Mouse (Mus musculus): ENCODE measurements around the gene Wasf1. TPM values are rescaled to one million over a fixed set of nuclear protein-coding genes. Genes with fewer than 3 reads are reported as not detected.

Gene Wasf1
- 8.0 and 9.8 TPM in 2 replicates for polyA plus RNA-seq (2015; fragmentation: Nextera tagmentation; extraction: Ambion mirVana)

DNA sequence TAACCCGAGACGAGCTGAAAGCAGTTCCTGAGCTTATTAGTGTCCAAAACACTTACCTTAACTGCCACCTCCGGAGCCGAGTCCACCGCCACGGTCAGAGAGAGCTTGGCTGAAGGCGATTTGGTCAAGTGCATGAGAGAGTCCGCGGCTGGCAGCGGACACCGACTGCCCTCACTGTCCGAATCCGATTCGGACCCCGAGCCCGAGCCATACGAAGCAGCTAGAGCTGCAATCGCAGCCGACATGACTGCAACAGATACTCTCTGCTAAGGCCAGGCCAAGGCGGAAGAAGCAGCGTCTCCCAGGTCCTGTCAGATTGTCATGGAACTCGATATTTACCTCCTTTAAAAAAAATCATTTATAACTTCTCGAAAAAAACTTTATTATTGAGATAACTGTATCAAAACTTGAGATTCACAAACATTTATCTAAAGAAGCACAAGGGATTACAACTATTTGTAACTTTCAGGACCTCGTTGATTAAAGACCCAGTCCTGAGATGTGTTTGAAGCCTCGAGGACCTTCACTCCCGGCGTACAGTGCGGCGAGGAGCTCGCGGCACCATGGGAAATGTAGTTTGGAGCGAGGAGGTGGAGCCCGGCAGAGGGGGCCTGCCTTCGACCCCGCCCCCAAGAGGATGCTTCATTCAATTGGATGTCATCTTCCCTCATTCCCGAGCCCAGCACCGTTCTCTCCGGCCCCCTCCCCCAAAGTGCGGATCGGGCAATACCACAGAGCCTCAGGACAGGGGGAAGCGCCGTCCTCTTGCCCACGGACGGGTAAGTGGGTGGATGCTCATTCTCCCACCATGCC, at the start of gene Wasf1, which contains the start of gene Cdc40:
TSS of gene Wasf1 (plus strand) at position 645 of the 813 bp plus-strand sequence.
TSS of gene Cdc40 (minus strand) at position 481 of the 813 bp plus-strand sequence.
- H3K36me3 ChIP-seq (ENCODE audit: control insufficient read depth, insufficient read depth, low read length) = 0 out of 2 replicates have a peak, but pooled peaks cover 2% of the 10 kb centered on the region
- peak within 1 kb of the TSS; percentile 98 for H3K4me2 ChIP-seq (ENCODE audit: low read depth, low read length)
- WGBS = under 1% methylated on average over 44 of the region's 44 CpGs
- peak within 1 kb of the TSS; percentile 85 for H3K27ac ChIP-seq (ENCODE audit: low read length)
- H3K27me3 ChIP-seq (ENCODE audit: control insufficient read depth, insufficient read depth, low read depth, low read length) = no peaks in the 10 kb centered on the region
- H3K9me3 ChIP-seq (ENCODE audit: control insufficient read depth, low read length) = no peaks in the 10 kb centered on the region
- peak within 1 kb of the TSS; percentile 92 for H3K9ac ChIP-seq (ENCODE audit: low read length)
- peak; percentile 98 for ATAC-seq (ENCODE audit: low read depth)
- peaks cover 7% of the 10 kb centered on the region for H3K4me1 ChIP-seq (replicated peaks; ENCODE audit: control insufficient read depth, insufficient read depth, low read length)
- peak within 1 kb of the TSS; percentile 90 for H3K4me3 ChIP-seq (ENCODE audit: low read length)

- WGBS = 86% methylated on average over 5 of the region's 5 CpGs
- Histone ChIP-seq H3K4me2 (ENCODE audit: low read depth, low read length) (no peak overlapping the region), H3K27ac (ENCODE audit: low read length) (no peak overlapping the region), H3K9me3 (ENCODE audit: control insufficient read depth, low read length) (no peaks in the 10 kb centered on the region), H3K4me1 (replicated peaks; ENCODE audit: control insufficient read depth, insufficient read depth, low read length) (no peaks in the 10 kb centered on the region), H3K4me3 (ENCODE audit: low read length) (no peak overlapping the region), H3K9ac (ENCODE audit: low read length) (no peak overlapping the region), H3K36me3 (ENCODE audit: control insufficient read depth, insufficient read depth, low read length) (peaks cover 15% of the 10 kb centered on the region), H3K27me3 (ENCODE audit: control insufficient read depth, insufficient read depth, low read depth, low read length) (no peaks in the 10 kb centered on the region)
- ATAC-seq (ENCODE audit: low read depth) = no peak
Observed at GRCm38 (mm10) chr10:40840086-40840485, 43.2 kb upstream of the Wasf1 start.

GRCm38 (mm10) chr10:40843841-40844240, 39.4 kb upstream of the Wasf1 start:
- Histone ChIP-seq H3K4me2 (ENCODE audit: low read depth, low read length) (no peak overlapping the region), H3K9me3 (ENCODE audit: control insufficient read depth, low read length) (no peaks in the 10 kb centered on the region), H3K27ac (ENCODE audit: low read length) (no peak overlapping the region), H3K27me3 (ENCODE audit: control insufficient read depth, insufficient read depth, low read depth, low read length) (no peaks in the 10 kb centered on the region), H3K36me3 (ENCODE audit: control insufficient read depth, insufficient read depth, low read length) (peaks cover 18% of the 10 kb centered on the region), H3K4me1 (replicated peaks; ENCODE audit: control insufficient read depth, insufficient read depth, low read length) (no peaks in the 10 kb centered on the region), H3K9ac (ENCODE audit: low read length) (no peak overlapping the region), H3K4me3 (ENCODE audit: low read length) (no peak overlapping the region)
- no peak for ATAC-seq (ENCODE audit: low read depth)
- 88% methylated on average over 5 of the region's 5 CpGs for WGBS

DNA sequence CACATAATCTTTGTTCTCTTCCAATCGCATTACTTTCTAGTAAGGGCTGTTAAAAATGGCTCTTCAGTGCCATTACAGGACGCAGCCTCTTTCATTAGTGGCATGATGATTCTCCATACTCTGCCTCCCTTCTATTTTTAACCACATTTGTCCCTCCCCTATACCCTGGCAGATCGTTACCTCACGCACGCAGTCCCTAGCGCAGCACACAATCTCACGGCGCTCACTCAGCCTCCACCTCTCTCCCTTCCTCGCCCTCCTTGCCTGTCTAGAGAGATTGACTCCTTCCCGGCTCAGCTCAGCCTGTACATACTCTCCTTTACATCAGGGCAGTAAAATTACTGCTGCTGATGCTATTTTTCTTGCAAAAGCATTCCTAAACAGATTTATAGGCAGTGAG, 38.7 kb upstream of the Wasf1 start:
- Histone ChIP-seq H3K27ac (ENCODE audit: low read length) (no peak overlapping the region), H3K4me2 (ENCODE audit: low read depth, low read length) (no peak overlapping the region), H3K9me3 (ENCODE audit: control insufficient read depth, low read length) (no peaks in the 10 kb centered on the region), H3K9ac (ENCODE audit: low read length) (no peak overlapping the region), H3K4me1 (replicated peaks; ENCODE audit: control insufficient read depth, insufficient read depth, low read length) (no peaks in the 10 kb centered on the region), H3K36me3 (ENCODE audit: control insufficient read depth, insufficient read depth, low read length) (peaks cover 18% of the 10 kb centered on the region), H3K4me3 (ENCODE audit: low read length) (no peak overlapping the region), H3K27me3 (ENCODE audit: control insufficient read depth, insufficient read depth, low read depth, low read length) (no peaks in the 10 kb centered on the region)
- no peak for ATAC-seq (ENCODE audit: low read depth)
- WGBS = 69% methylated on average over 10 of the region's 10 CpGs

DNA sequence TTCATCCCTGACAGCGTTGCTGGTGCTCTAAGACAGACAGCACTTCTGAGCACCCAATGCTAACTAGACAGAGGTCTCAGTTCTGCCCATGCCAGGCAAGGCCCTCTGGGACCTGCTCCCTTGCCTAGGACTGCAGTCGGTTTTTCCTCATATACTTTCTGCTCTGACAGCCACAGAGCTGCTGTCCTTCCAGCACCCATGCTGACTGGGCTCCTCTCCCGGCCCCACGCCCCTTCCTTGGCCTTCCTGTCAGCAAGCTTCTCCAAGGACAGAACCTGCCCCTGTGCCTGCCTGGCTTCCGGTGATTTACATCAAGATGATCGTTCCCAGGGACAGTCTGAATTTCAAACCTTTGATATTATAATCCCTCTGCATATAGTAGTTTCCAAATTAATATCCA, 37.6 kb upstream of the Wasf1 start:
- H3K27me3 ChIP-seq (ENCODE audit: control insufficient read depth, insufficient read depth, low read depth, low read length) = no peaks in the 10 kb centered on the region
- no peaks in the 10 kb centered on the region for H3K9me3 ChIP-seq (ENCODE audit: control insufficient read depth, low read length)
- peaks cover 17% of the 10 kb centered on the region for H3K36me3 ChIP-seq (ENCODE audit: control insufficient read depth, insufficient read depth, low read length)
- H3K27ac ChIP-seq (ENCODE audit: low read length) = no peak overlapping the region
- WGBS = 71% methylated on average over 6 of the region's 6 CpGs
- no peak for ATAC-seq (ENCODE audit: low read depth)
- H3K4me3 ChIP-seq (ENCODE audit: low read length) = no peak overlapping the region
- no peak overlapping the region for H3K4me2 ChIP-seq (ENCODE audit: low read depth, low read length)
- no peaks in the 10 kb centered on the region for H3K4me1 ChIP-seq (replicated peaks; ENCODE audit: control insufficient read depth, insufficient read depth, low read length)
- H3K9ac ChIP-seq (ENCODE audit: low read length) = no peak overlapping the region

GRCm38 (mm10) chr10:40847176-40847874, 36.0 kb upstream of the Wasf1 start:
- Histone ChIP-seq H3K4me3 (ENCODE audit: low read length) (no peak overlapping the region), H3K9ac (ENCODE audit: low read length) (no peak overlapping the region), H3K4me2 (ENCODE audit: low read depth, low read length) (no peak overlapping the region), H3K36me3 (ENCODE audit: control insufficient read depth, insufficient read depth, low read length) (peaks cover 10% of the 10 kb centered on the region; the same call in 1 of the 2 replicates), H3K27me3 (ENCODE audit: control insufficient read depth, insufficient read depth, low read depth, low read length) (no peaks in the 10 kb centered on the region), H3K4me1 (replicated peaks; ENCODE audit: control insufficient read depth, insufficient read depth, low read length) (no peaks in the 10 kb centered on the region), H3K9me3 (ENCODE audit: control insufficient read depth, low read length) (no peaks in the 10 kb centered on the region), H3K27ac (ENCODE audit: low read length) (no peak overlapping the region)
- WGBS = 90% methylated on average over 10 of the region's 10 CpGs
- ATAC-seq (ENCODE audit: low read depth) = no peak

DNA sequence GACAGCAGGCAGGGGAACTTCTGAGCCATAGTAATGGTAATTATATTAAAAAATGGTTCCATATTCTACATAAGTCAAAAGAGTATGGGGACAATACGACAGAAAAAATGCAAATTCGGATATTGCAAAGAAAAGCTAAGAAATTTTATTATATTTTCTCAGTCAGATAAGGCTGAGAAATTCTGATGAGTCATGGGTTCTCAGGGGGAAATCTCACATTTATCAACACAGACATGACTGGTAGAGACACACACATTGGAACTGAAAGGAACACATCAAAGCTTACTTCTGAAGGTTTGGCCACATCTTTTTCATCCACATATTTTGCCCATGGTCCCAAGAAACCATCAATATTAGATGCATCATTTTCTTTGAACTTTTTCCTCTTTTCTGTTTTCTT, 32.6 kb upstream of the Wasf1 start:
- H3K27ac ChIP-seq (ENCODE audit: low read length) = no peak overlapping the region
- no peaks in the 10 kb centered on the region for H3K9me3 ChIP-seq (ENCODE audit: control insufficient read depth, low read length)
- 0 out of 2 replicates have a peak, but pooled peaks cover 5% of the 10 kb centered on the region for H3K36me3 ChIP-seq (ENCODE audit: control insufficient read depth, insufficient read depth, low read length)
- H3K27me3 ChIP-seq (ENCODE audit: control insufficient read depth, insufficient read depth, low read depth, low read length) = no peaks in the 10 kb centered on the region
- ATAC-seq (ENCODE audit: low read depth) = no peak
- no peak overlapping the region for H3K9ac ChIP-seq (ENCODE audit: low read length)
- no peaks in the 10 kb centered on the region for H3K4me1 ChIP-seq (replicated peaks; ENCODE audit: control insufficient read depth, insufficient read depth, low read length)
- H3K4me2 ChIP-seq (ENCODE audit: low read depth, low read length) = no peak overlapping the region
- H3K4me3 ChIP-seq (ENCODE audit: low read length) = no peak overlapping the region
- 89% methylated on average over 2 of the region's 2 CpGs for WGBS

DNA sequence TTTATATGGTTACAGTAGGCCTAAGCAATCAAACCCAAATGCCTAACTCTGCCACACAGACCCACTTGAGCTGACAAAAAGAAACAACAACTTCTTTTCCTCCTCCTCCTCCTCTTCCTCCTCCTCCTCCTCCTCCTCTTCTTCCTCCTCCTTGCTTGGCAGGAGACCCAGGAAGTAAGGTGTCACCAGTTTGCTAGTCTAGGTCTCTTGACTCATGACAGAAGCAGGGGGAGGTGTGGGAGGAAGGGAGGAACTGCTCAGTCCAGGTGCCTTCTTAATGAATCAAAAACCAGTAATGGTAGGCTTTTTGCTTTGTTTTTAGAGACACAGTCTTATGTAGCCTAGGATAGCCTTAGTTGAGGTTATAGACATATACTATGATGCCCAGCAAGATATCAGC, 32.1 kb upstream of the Wasf1 start:
- Histone ChIP-seq H3K27ac (ENCODE audit: low read length) (no peak overlapping the region), H3K4me2 (ENCODE audit: low read depth, low read length) (no peak overlapping the region), H3K36me3 (ENCODE audit: control insufficient read depth, insufficient read depth, low read length) (0 out of 2 replicates have a peak, but pooled peaks cover 5% of the 10 kb centered on the region), H3K9ac (ENCODE audit: low read length) (no peak overlapping the region), H3K9me3 (ENCODE audit: control insufficient read depth, low read length) (no peaks in the 10 kb centered on the region), H3K4me1 (replicated peaks; ENCODE audit: control insufficient read depth, insufficient read depth, low read length) (no peaks in the 10 kb centered on the region), H3K4me3 (ENCODE audit: low read length) (no peak overlapping the region), H3K27me3 (ENCODE audit: control insufficient read depth, insufficient read depth, low read depth, low read length) (no peaks in the 10 kb centered on the region)
- ATAC-seq (ENCODE audit: low read depth) = no peak

- H3K9ac ChIP-seq (ENCODE audit: low read length) = no peak overlapping the region
- ATAC-seq (ENCODE audit: low read depth) = no peak
- H3K4me2 ChIP-seq (ENCODE audit: low read depth, low read length) = no peak overlapping the region
- H3K27ac ChIP-seq (ENCODE audit: low read length) = no peak overlapping the region
- H3K36me3 ChIP-seq (ENCODE audit: control insufficient read depth, insufficient read depth, low read length) = no peaks in the 10 kb centered on the region
- H3K27me3 ChIP-seq (ENCODE audit: control insufficient read depth, insufficient read depth, low read depth, low read length) = no peaks in the 10 kb centered on the region
- WGBS = 53% methylated on average over 2 of the region's 2 CpGs
- no peaks in the 10 kb centered on the region for H3K4me1 ChIP-seq (replicated peaks; ENCODE audit: control insufficient read depth, insufficient read depth, low read length)
- no peak overlapping the region for H3K4me3 ChIP-seq (ENCODE audit: low read length)
- no peaks in the 10 kb centered on the region for H3K9me3 ChIP-seq (ENCODE audit: control insufficient read depth, low read length)
Observed at GRCm38 (mm10) chr10:40855616-40856015, 27.7 kb upstream of the Wasf1 start.
